Mouse (Mus musculus): ENCODE results near the gene Neil1. TPM values are rescaled to one million over a fixed set of nuclear protein-coding genes. Genes with fewer than 3 reads are reported as not detected.

The Neil1 gene
- polyA plus RNA-seq, 2 experiments: 0.95 to 1.5 TPM

DNA sequence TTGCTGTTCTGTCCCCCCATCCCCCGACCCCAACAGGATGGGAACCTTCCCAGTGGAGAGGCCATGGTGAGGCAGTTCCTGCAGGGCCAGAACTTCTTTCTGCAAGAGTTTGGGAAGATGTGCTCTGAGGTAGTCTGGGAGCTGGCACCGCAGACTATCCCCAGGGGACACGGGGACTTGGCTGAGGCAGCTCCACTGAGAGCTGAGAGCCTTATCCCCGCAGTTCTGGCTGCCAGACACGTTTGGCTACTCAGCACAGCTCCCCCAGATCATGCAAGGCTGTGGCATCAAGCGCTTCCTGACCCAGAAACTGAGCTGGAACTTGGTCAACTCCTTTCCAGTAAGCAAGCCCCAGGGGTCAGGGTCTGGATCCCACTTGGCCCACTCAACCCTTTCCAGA, 10.9 kb downstream of the Neil1 start:
- no peaks in the 10 kb centered on the region; the same call in 1 of the 2 replicates for H3K36me3 ChIP-seq (replicated peaks; ENCODE audit: control insufficient read depth, insufficient read depth, low read depth)
- DNase-seq (ENCODE audit: low read depth in 3 of 3, low spot score in 3 of 3) (no peak), ATAC-seq (ENCODE audit: insufficient read depth) (no peak)

DNA sequence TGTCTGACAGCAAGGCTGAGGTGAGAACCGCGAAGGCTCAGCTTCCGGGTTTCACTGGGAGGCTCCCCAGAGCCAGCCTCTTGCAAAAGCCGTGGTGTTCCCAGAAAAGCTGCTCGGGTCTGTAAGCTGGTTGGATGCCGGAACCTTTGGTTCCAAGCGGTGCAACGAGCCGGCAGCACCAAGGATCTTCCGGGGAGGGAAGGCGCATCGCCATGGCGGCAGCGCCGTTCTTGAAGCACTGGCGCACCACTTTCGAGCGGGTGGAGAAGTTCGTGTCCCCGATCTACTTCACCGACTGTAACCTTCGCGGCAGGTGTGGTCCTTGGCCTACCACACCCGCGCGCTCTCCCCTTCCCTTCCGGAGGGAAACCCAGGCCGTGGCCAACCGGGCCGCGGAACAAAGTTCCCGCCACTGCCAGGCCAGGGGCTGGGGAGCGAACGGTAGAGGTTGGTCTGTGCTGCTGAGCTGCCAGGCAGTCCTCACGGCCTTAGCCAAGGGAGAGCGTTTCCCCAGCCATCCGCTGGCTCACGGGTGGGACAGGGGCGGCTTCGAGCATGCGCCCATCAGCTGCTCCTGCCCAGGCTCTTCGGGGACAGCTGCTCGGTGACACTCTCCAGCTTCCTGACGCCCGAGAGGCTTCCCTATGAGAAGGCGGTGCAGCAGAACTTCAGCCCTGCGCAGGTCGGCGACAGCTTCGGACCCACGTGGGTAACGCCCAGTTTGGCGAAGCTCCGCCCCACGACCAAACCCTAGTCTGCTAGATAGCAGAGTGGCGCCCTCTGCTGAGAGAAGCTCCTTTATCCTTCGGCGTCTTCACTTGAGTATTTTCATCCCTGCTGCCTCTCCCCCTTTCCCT, 17.3 kb downstream of the Neil1 start, which contains the start of gene Man2c1:
Man2c1 (plus strand) TSS at position 114 of the 857 bp plus-strand sequence.
- H3K27me3 ChIP-seq (ENCODE audit: control insufficient read depth, insufficient read depth, low read length): no peaks in the 10 kb centered on the region

More for the DNA sequence above, 10.9 kb downstream of the Neil1 start:
- 71% methylated on average over 6 of the region's 6 CpGs for WGBS (ENCODE audit: insufficient replicate concordance)
- H3K27ac ChIP-seq: no peak overlapping the region
- H3K4me1 ChIP-seq (replicated peaks; ENCODE audit: control insufficient read depth in 2 of 2, insufficient read depth in 2 of 2, low read length in 1 of 2): no peaks in the 10 kb centered on the region
- H3K27me3 ChIP-seq (ENCODE audit: control insufficient read depth, insufficient read depth, low read length): no peaks in the 10 kb centered on the region
- H3K4me3 ChIP-seq (ENCODE audit: insufficient read depth in 1 of 2, low read depth in 2 of 2, low read length in 2 of 2): no peak overlapping the region
- TF ChIP-seq EP300 (IDR thresholded peaks at IDR 0.05; ENCODE audit: low read depth) (no peak), CTCF (IDR thresholded peaks at IDR 0.05; ENCODE audit: low read depth) (no peak)
- H3K9me3 ChIP-seq (ENCODE audit: control insufficient read depth, low read length): no peaks in the 10 kb centered on the region
- no peak overlapping the region for H3K4me2 ChIP-seq (ENCODE audit: low read depth)
- no peak overlapping the region for H3K9ac ChIP-seq (replicated peaks)

DNA sequence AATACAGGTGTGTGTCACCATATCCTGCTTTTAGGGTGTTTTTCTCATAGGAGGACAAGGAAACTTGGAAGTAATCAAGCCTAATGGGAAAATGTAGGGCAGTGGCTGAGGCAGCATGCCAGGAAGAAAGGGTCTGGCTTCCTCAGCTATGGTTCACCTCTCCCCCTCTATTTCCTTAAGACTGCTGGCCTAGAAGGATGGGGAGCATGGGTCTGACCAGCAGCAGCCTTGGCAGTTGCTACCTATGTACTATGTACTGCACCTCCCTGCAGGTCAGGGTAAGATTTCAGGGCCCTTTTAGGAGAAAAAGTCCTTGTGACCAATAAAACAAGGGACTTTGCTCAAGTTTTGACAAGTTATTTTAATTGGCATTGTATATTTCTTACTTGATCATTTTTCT, 18.5 kb downstream of the Neil1 start:
- no peaks in the 10 kb centered on the region for H3K27me3 ChIP-seq (ENCODE audit: control insufficient read depth, insufficient read depth, low read length)
- DNase-seq (ENCODE audit: low read depth in 3 of 3, low spot score in 3 of 3) (no peak), ATAC-seq (ENCODE audit: insufficient read depth) (no peak)
- peaks cover 0 to 8% of the 10 kb centered on the region in 2 experiments; a peak in 3 of 4 replicates for H3K4me1 ChIP-seq (replicated peaks; ENCODE audit: control insufficient read depth in 2 of 2, insufficient read depth in 2 of 2, low read length in 1 of 2)
- peak overlapping the region; percentile 75 for H3K9ac ChIP-seq (replicated peaks)
- H3K27ac ChIP-seq: no peak overlapping the region
- peak overlapping the region in 1 of 2 experiments; percentile 64; a peak in 2 of 4 replicates for H3K4me3 ChIP-seq (ENCODE audit: insufficient read depth in 1 of 2, low read depth in 2 of 2, low read length in 2 of 2)
- H3K4me2 ChIP-seq (ENCODE audit: low read depth): peak overlapping the region; percentile 92
- no peak for TF ChIP-seq CTCF (IDR thresholded peaks at IDR 0.05; ENCODE audit: low read depth)
- H3K9me3 ChIP-seq (ENCODE audit: control insufficient read depth, low read length): no peaks in the 10 kb centered on the region
- H3K36me3 ChIP-seq (replicated peaks; ENCODE audit: control insufficient read depth, insufficient read depth, low read depth): peaks cover 35% of the 10 kb centered on the region

More for the DNA sequence above, 17.3 kb downstream of the Neil1 start, which contains the start of gene Man2c1:
- peak; percentile 90 for ATAC-seq (ENCODE audit: insufficient read depth)
- peak; percentile 88 to 89 (median 88) for DNase-seq (ENCODE audit: low read depth in 3 of 3, low spot score in 3 of 3)
- H3K4me2 ChIP-seq (ENCODE audit: low read depth): peak within 1 kb of the TSS; percentile 92
- H3K9me3 ChIP-seq (ENCODE audit: control insufficient read depth, low read length): no peaks in the 10 kb centered on the region
- H3K27ac ChIP-seq: peak within 1 kb of the TSS; percentile 83
- peak within 1 kb of the TSS; percentile 64 to 79 for H3K4me3 ChIP-seq (ENCODE audit: insufficient read depth in 1 of 2, low read depth in 2 of 2, low read length in 2 of 2)
- H3K4me1 ChIP-seq (replicated peaks; ENCODE audit: control insufficient read depth in 2 of 2, insufficient read depth in 2 of 2, low read length in 1 of 2): peaks cover 0 to 8% of the 10 kb centered on the region in 2 experiments; a peak in 3 of 4 replicates
- WGBS (ENCODE audit: insufficient replicate concordance): under 1% methylated on average over 58 of the region's 58 CpGs
- H3K36me3 ChIP-seq (replicated peaks; ENCODE audit: control insufficient read depth, insufficient read depth, low read depth): peaks cover 27% of the 10 kb centered on the region
- no peak; the same call in 1 of the 2 replicates for TF ChIP-seq EP300 (IDR thresholded peaks at IDR 0.05; ENCODE audit: low read depth)
- TF ChIP-seq CTCF (IDR thresholded peaks at IDR 0.05; ENCODE audit: low read depth): peak; percentile 94
- peak within 1 kb of the TSS; percentile 75 for H3K9ac ChIP-seq (replicated peaks)

DNA sequence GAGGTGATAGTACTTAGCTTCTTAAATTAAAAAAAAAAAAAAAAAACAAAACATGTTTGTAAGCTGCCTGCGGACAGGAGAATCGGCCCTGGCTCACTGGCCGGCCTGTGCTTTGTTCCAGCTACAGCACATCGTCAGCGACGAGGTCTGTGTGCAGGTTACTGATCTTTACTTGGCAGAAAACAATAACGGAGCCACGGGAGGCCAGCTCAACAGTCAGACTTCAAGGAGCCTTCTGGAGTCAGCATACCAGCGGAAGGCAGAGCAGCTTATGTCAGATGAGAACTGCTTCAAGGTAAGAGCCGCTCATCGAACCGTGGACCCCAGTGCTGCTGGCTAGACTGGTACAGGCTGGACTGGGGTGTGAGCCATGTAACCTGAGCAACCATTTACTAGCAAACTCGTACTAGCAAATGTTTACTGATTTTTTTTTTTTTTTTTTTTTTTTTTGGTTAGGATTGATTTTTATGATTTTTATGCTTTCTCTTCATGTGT, 30.8 kb downstream of the Neil1 start:
- no peak overlapping the region for H3K27ac ChIP-seq
- no peak overlapping the region for H3K4me3 ChIP-seq (ENCODE audit: insufficient read depth in 1 of 2, low read depth in 2 of 2, low read length in 2 of 2)
- no peaks in the 10 kb centered on the region for H3K4me1 ChIP-seq (replicated peaks; ENCODE audit: control insufficient read depth in 2 of 2, insufficient read depth in 2 of 2, low read length in 1 of 2)
- no peak for ATAC-seq (ENCODE audit: insufficient read depth)
- H3K27me3 ChIP-seq (ENCODE audit: control insufficient read depth, insufficient read depth, low read length): no peaks in the 10 kb centered on the region
- WGBS (ENCODE audit: insufficient replicate concordance): 89% methylated on average over 13 of the region's 13 CpGs
- H3K9ac ChIP-seq (replicated peaks): no peak overlapping the region
- DNase-seq (ENCODE audit: low read depth in 3 of 3, low spot score in 3 of 3): no peak
- no peaks in the 10 kb centered on the region for H3K9me3 ChIP-seq (ENCODE audit: control insufficient read depth, low read length)
- no peak for TF ChIP-seq CTCF (IDR thresholded peaks at IDR 0.05; ENCODE audit: low read depth)
- no peak for TF ChIP-seq EP300 (IDR thresholded peaks at IDR 0.05; ENCODE audit: low read depth)
- H3K4me2 ChIP-seq (ENCODE audit: low read depth): no peak overlapping the region
- peaks cover 60% of the 10 kb centered on the region for H3K36me3 ChIP-seq (replicated peaks; ENCODE audit: control insufficient read depth, insufficient read depth, low read depth)

Other genes starting within 250 kb of the Neil1 start
- 0.74 and 0.78 TPM in 2 replicates for gene Snx33, start 219.9 kb downstream of the Neil1 start, polyA plus RNA-seq (2012; rRNA removed)
- 0.62 and 0.66 TPM in 2 replicates for gene Snx33, start 219.9 kb downstream of the Neil1 start, polyA plus RNA-seq (2014; fragmentation: Nextera tagmentation; extraction: Ambion mirVana)
- 69.2 and 93.9 TPM in 2 replicates for gene Imp3, start 210.8 kb downstream of the Neil1 start, polyA plus RNA-seq (2012; rRNA removed)
- 49.0 and 49.8 TPM in 2 replicates for gene Imp3, start 210.8 kb downstream of the Neil1 start, polyA plus RNA-seq (2014; fragmentation: Nextera tagmentation; extraction: Ambion mirVana)
- 3.6 and 4.6 TPM in 2 replicates for gene Snupn, start 197.4 kb downstream of the Neil1 start, polyA plus RNA-seq (2012; rRNA removed)
- gene Snupn, start 197.4 kb downstream of the Neil1 start, polyA plus RNA-seq (2014; fragmentation: Nextera tagmentation; extraction: Ambion mirVana): 8.7 and 8.8 TPM in 2 replicates
- gene Ptpn9, start 153.4 kb downstream of the Neil1 start, polyA plus RNA-seq (2012; rRNA removed): 3.1 and 3.4 TPM in 2 replicates
- 2.7 and 4.0 TPM in 2 replicates for gene Ptpn9, start 153.4 kb downstream of the Neil1 start, polyA plus RNA-seq (2014; fragmentation: Nextera tagmentation; extraction: Ambion mirVana)
- 20.5 and 21.6 TPM in 2 replicates for gene Sin3a, start 76.3 kb downstream of the Neil1 start, polyA plus RNA-seq (2012; rRNA removed)
- 14.9 and 16.9 TPM in 2 replicates for gene Sin3a, start 76.3 kb downstream of the Neil1 start, polyA plus RNA-seq (2014; fragmentation: Nextera tagmentation; extraction: Ambion mirVana)
- 27.1 and 35.4 TPM in 2 replicates for gene Man2c1, start 17.6 kb downstream of the Neil1 start, polyA plus RNA-seq (2012; rRNA removed)
- gene Man2c1, start 17.6 kb downstream of the Neil1 start, polyA plus RNA-seq (2014; fragmentation: Nextera tagmentation; extraction: Ambion mirVana): 7.4 and 11.5 TPM in 2 replicates
- 45.8 and 51.4 TPM in 2 replicates for gene Commd4, start 10.0 kb upstream of the Neil1 start, polyA plus RNA-seq (2012; rRNA removed)
- 57.1 and 65.2 TPM in 2 replicates for gene Commd4, start 10.0 kb upstream of the Neil1 start, polyA plus RNA-seq (2014; fragmentation: Nextera tagmentation; extraction: Ambion mirVana)
- gene Trcg1, start 88.3 kb upstream of the Neil1 start, polyA plus RNA-seq (2012; rRNA removed): not detected in 2 replicates
- not detected in 2 replicates for gene Trcg1, start 88.3 kb upstream of the Neil1 start, polyA plus RNA-seq (2014; fragmentation: Nextera tagmentation; extraction: Ambion mirVana)
- gene 1700017B05Rik, start 114.3 kb upstream of the Neil1 start, polyA plus RNA-seq (2012; rRNA removed): 8.1 and 10.3 TPM in 2 replicates
- 12.6 and 13.3 TPM in 2 replicates for gene 1700017B05Rik, start 114.3 kb upstream of the Neil1 start, polyA plus RNA-seq (2014; fragmentation: Nextera tagmentation; extraction: Ambion mirVana)

Data from liver, embryonic 14.5 days (tissue).